Mouse (Mus musculus) kidney, postnatal 0 days (tissue): ENCODE measurements around the gene Upk1b. TPM values are rescaled to one million over a fixed set of nuclear protein-coding genes. Genes with fewer than 3 reads are reported as not detected.
"Not testable (repeated sequence)": the region's sequence is repeated elsewhere in the genome, so short reads cannot be mapped to it uniquely, and the experiment has no call there.

Experiments used
- ATAC-seq: fragments of 200-750 bp; cut with Nextera tagmentation; replicated peaks from 2 replicates; pipeline ENCODE4 v1.8.0; 2017; ENCODE audit warnings: low read depth, moderate number of reproducible peaks, moderate TSS enrichment, moderate library complexity; ENCODE audit not compliant: low FRiP score
- DNase-seq: peaks from one replicate; pipeline ENCODE4 v3.0.0-alpha.2; 2016; ENCODE audit warnings: low spot score
- H3K27ac ChIP-seq: fragments of 300-500 bp; sonication (generic); 2 replicates; pipeline ENCODE4 v1.5.1; 2014; ENCODE audit warnings: mild to moderate bottlenecking
- H3K27me3 ChIP-seq: fragments of 300-500 bp; sonication (generic); 2 replicates; pipeline ENCODE4 v1.6.1; 2014; ENCODE audit warnings: low read length, mixed read lengths; ENCODE audit not compliant: insufficient read depth
- H3K36me3 ChIP-seq: fragments of 300-500 bp; sonication (generic); 2 replicates; pipeline ENCODE4 v1.6.1; 2014; ENCODE audit warnings: low read length, mixed read lengths; ENCODE audit not compliant: insufficient read depth
- H3K4me1 ChIP-seq: fragments of 300-500 bp; sonication (generic); replicated peaks from 2 replicates; pipeline ENCODE4 v1.6.1; 2014; ENCODE audit warnings: antibody characterized with exemption, low read length, mixed read lengths; ENCODE audit not compliant: insufficient read depth
- H3K4me2 ChIP-seq: fragments of 300-500 bp; sonication (generic); 2 replicates; pipeline ENCODE4 v1.6.1; 2014; ENCODE audit warnings: mild to moderate bottlenecking, low read length, moderate library complexity, mixed read lengths
- H3K4me3 ChIP-seq: fragments of 300-500 bp; sonication (generic); replicated peaks from 2 replicates; pipeline ENCODE4 v1.5.1; 2014; ENCODE audit warnings: low read depth, low read length
- H3K9ac ChIP-seq: fragments of 300-500 bp; sonication (generic); 2 replicates; pipeline ENCODE4 v1.6.1; 2014; ENCODE audit warnings: low read depth, low read length
- H3K9me3 ChIP-seq: fragments of 300-500 bp; sonication (generic); replicated peaks from 2 replicates; pipeline ENCODE4 v1.6.1; 2016; ENCODE audit warnings: low read length, inconsistent platforms, mixed read lengths
- CTCF ChIP-seq: IDR thresholded peaks from 2 replicates; pipeline ENCODE4 v1.5.1; 2016; ENCODE audit warnings: antibody characterized with exemption, low read depth, mild to moderate bottlenecking, moderate library complexity
- WGBS: fragments of 180-500 bp; shearing (Covaris S2); extraction: QIAGEN DNeasy Blood & Tissue Kit; methylation state at CpG from one replicate; pipeline ENCODE4 v1.1.7; 2014; 5-methylcytosine and 5-hydroxymethylcytosine counted together
- polyA plus RNA-seq: library from polyadenylated mRNA; unstranded; fragments of >200 nt; fragmentation: Nextera tagmentation; extraction: Ambion mirVana; gene quantifications from 2 replicates; pipeline ENCODE4 v1.2.1, GENCODE M21; 2015

Gene Upk1b
- 33.9 and 47.9 TPM in 2 replicates for polyA plus RNA-seq

DNA sequence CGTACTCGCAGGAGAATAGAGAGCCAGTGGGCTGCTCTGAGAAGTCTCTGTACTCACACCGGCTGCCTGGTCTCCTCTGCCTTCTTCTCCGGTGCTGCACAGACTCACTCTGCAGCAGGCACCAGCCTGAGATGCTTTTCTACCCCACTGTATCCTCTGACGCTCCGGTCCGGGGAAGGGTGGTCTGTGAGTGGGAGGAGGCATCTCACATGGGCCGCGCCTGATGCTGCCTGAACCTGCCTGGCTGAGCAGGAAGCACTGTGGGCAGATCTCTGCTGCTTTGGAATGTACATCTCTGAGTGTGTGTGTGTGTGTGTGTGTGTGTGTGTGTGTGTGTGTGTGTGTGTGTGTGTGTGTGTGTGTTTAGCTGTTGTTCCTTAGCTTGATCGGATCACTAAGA, at the start of gene Upk1b:
Upk1b (minus strand) TSS at position 238 of the 400 bp plus-strand sequence.
- no peak for TF ChIP-seq CTCF
- ATAC-seq (peak; percentile 66; the same call in 1 of the 2 replicates), DNase-seq (peak; percentile 53)
- Histone ChIP-seq H3K27me3 (no peaks in the 10 kb centered on the region), H3K4me1 (no peaks in the 10 kb centered on the region), H3K9me3 (no peaks in the 10 kb centered on the region), H3K36me3 (no peaks in the 10 kb centered on the region), H3K9ac (no peak within 1 kb of the TSS), H3K27ac (no peak within 1 kb of the TSS), H3K4me2 (no peak within 1 kb of the TSS), H3K4me3 (no peak within 1 kb of the TSS)
- 25% methylated on average over 10 of the region's 10 CpGs for whole genome bisulfite sequencing

DNA sequence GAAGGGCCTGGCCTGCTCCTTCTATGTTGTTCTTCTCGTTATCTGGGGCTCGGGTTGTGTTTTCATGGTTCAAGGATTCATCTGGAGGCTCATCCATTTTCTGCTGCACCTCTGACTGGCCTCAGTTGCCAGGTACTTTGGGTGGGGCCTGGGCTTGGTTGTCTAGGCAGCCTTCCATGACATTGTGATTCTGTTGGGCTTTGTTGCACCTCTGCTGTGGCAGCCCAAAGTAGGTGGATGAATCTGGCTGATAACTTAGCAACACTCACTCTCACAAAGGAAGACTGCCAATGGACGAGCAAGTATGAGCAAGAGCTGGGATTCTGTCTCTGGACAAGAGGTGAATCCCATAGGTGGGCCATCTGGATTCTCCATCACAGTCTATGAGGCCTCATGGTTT, 28.5 kb upstream of the Upk1b start, which contains the start of gene 4930435E12Rik:
4930435E12Rik (minus strand) TSS at position 101 of the 400 bp plus-strand sequence.
- H3K4me1 ChIP-seq = no peaks in the 10 kb centered on the region
- H3K9me3 ChIP-seq = no peaks in the 10 kb centered on the region
- no peak within 1 kb of the TSS for H3K4me3 ChIP-seq
- DNase-seq (no peak), ATAC-seq (no peak)
- 83% methylated on average over 3 of the region's 3 CpGs for WGBS
- no peaks in the 10 kb centered on the region for H3K36me3 ChIP-seq
- H3K9ac ChIP-seq = no peak within 1 kb of the TSS
- no peak within 1 kb of the TSS for H3K27ac ChIP-seq
- H3K4me2 ChIP-seq = no peak within 1 kb of the TSS
- H3K27me3 ChIP-seq = no peaks in the 10 kb centered on the region
- TF ChIP-seq CTCF = no peak

DNA sequence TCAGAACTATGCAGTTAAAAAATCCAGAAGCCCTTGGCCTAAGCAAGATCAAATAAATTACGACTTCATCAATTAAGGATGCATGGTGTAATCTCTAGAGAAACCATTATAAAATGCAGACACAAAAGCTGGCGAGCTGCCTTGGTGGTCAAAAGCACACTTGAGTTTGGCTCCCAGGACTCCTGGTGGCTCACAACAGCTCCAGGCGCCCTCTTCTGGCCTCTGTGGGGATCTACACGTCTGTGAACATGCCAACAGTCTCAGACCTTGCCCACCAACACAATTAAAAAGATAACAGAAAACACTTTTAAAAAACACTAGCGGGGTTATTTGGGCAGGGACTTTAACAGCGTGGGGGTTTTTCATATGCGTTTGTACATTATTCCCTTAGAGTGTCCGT, 12.4 kb upstream of the Upk1b start:
- no peaks in the 10 kb centered on the region for H3K9me3 ChIP-seq
- H3K27ac ChIP-seq = no peak overlapping the region
- ATAC-seq (0 out of 2 replicates have a peak, but pooled peaks have one; percentile 5), DNase-seq (peak; percentile 83)
- WGBS = 28% methylated on average over 8 of the region's 8 CpGs
- no peaks in the 10 kb centered on the region for H3K4me1 ChIP-seq
- H3K9ac ChIP-seq = no peak overlapping the region
- H3K4me2 ChIP-seq = no peak overlapping the region
- no peaks in the 10 kb centered on the region for H3K27me3 ChIP-seq
- no peaks in the 10 kb centered on the region for H3K36me3 ChIP-seq
- no peak overlapping the region for H3K4me3 ChIP-seq
- TF ChIP-seq CTCF = peak; percentile 85

DNA sequence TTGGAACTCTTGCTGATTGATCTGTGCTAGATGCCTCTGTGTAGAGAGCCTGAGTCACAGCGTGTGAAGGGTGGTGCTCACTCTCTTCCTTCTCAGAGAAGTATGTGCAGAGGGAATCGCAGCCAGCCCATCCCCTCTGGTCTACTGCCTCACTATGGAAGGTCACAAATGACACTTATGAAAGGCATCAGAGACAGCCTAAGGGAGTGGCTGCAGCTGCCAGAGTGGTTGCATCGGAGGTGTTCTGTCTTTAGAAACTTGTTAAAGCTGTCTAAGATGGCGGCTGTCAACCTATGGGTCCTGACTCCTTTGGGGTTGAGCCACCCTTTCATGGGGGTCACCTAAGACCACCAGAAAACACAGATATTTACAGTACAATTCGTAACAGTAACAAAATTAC, 10.1 kb upstream of the Upk1b start:
- DNase-seq (no peak), ATAC-seq (no peak)
- no peak for TF ChIP-seq CTCF
- Histone ChIP-seq H3K27ac (no peak overlapping the region), H3K4me2 (no peak overlapping the region), H3K9ac (no peak overlapping the region), H3K27me3 (no peaks in the 10 kb centered on the region), H3K36me3 (no peaks in the 10 kb centered on the region), H3K9me3 (no peaks in the 10 kb centered on the region), H3K4me1 (no peaks in the 10 kb centered on the region), H3K4me3 (no peak overlapping the region)
- WGBS = 81% methylated on average over 5 of the region's 5 CpGs

DNA sequence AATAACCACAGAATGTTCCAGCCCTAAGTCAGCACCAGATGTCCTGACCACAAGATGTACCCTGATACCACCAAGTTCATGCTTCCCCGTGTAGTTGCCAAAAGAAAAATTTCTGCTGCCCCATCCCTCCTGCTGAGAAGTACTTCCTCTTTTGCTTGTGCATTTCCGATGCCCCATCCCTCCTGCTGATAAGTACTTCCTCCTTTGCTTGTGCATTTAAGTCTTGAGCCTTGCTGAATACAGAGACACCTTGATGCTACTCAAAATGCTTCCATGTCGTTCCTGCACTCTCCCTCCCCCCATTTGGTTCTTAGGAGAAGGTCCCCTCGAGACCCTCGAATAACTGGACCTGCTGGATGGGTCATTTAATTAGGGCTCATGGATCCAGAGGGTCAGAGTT, 7.7 kb upstream of the Upk1b start:
- not testable (repeated sequence) for H3K4me1 ChIP-seq, H3K4me2 ChIP-seq, DNase-seq, H3K36me3 ChIP-seq, H3K4me3 ChIP-seq, H3K9ac ChIP-seq, ATAC-seq, H3K27ac ChIP-seq, H3K9me3 ChIP-seq, H3K27me3 ChIP-seq
- 82% methylated on average over 5 of the region's 5 CpGs for WGBS

DNA sequence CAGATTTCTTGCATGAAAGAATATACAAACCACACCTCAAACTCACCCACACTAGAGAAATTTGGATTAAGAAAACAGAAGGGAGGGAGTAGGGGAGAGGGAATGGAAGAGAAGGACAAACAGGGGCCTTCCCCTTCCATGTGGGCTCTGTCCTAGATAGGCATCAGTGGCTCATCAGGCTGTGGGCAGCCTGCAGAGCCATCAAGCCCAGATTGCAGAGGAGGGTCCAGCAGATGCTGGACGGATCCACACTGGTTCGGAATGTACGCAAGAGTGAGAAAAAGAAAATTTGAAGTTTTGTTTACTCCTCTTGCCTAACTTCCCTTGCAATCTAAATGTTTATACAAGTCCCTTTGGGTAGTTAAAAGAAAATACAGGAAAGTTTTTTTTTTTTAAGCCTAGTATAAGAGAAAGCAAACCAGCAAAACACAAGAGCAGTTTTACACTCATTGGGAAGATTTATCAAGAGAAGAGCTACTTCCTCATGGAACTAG, 1.1 kb downstream of the Upk1b start:
- Histone ChIP-seq H3K27ac (no peak overlapping the region), H3K9ac (no peak overlapping the region), H3K4me3 (no peak overlapping the region), H3K36me3 (no peaks in the 10 kb centered on the region), H3K9me3 (no peaks in the 10 kb centered on the region), H3K27me3 (no peaks in the 10 kb centered on the region), H3K4me1 (no peaks in the 10 kb centered on the region), H3K4me2 (no peak overlapping the region)
- no peak for ATAC-seq
- 68% methylated on average over 3 of the region's 3 CpGs for WGBS
- TF ChIP-seq CTCF = no peak
- no peak for DNase-seq

DNA sequence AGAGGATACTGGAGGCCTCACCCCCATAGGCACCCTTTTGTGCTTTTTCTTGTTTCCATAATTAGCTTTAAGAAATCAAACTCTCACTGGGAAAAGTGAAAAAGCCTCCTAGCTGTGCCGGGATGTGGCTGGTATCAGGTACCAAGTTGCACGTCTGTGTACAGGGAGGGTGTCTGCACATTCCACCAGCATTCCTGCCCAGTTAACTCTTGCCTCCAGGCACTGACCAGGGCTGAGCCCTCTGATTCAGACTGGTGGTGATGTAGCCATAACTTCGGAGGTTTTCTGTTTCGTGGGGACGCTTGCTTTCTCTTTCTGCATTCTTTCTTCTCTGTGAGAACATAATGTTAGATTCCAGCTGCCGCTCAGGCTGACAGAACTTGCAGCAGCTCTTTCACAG, 7.0 kb downstream of the Upk1b start:
- no peaks in the 10 kb centered on the region for H3K4me1 ChIP-seq
- H3K4me3 ChIP-seq = no peak overlapping the region
- H3K9ac ChIP-seq = no peak overlapping the region
- H3K27me3 ChIP-seq = no peaks in the 10 kb centered on the region
- no peak for TF ChIP-seq CTCF
- no peak for ATAC-seq
- no peaks in the 10 kb centered on the region for H3K36me3 ChIP-seq
- DNase-seq = peak; percentile 31
- H3K27ac ChIP-seq = no peak overlapping the region
- no peaks in the 10 kb centered on the region for H3K9me3 ChIP-seq
- 33% methylated on average over 6 of the region's 6 CpGs for WGBS
- no peak overlapping the region for H3K4me2 ChIP-seq
